Mouse (Mus musculus) embryonic facial prominence, embryonic 11.5 days (tissue): Measurements from ENCODE around the gene Zfp367. TPM values are rescaled to one million over a fixed set of nuclear protein-coding genes. Genes with fewer than 3 reads are reported as not detected.

Experiments used
- ATAC-seq: fragments of 200-750 bp; cut with Nextera tagmentation; replicated peaks from 2 replicates; pipeline ENCODE4 v1.8.0; 2017; ENCODE audit warnings: low read depth; ENCODE audit not compliant: insufficient number of reproducible peaks, low FRiP score, low TSS enrichment
- DNase-seq: peaks from one replicate; pipeline ENCODE4 v3.0.0-alpha.2; 2015; ENCODE audit warnings: low spot score
- H3K27ac ChIP-seq: fragments of 300-500 bp; sonication (generic); replicated peaks from 2 replicates; pipeline ENCODE4 v1.5.1; 2014; ENCODE audit warnings: mild to moderate bottlenecking, low read depth, low read length, control low read depth
- H3K27me3 ChIP-seq: fragments of 300-500 bp; sonication (generic); 2 replicates; pipeline ENCODE4 v1.6.1; 2014; ENCODE audit warnings: mild to moderate bottlenecking, low read length, moderate library complexity, mixed read lengths; ENCODE audit not compliant: control insufficient read depth, insufficient read depth
- H3K36me3 ChIP-seq: fragments of 300-500 bp; sonication (generic); replicated peaks from 2 replicates; pipeline ENCODE4 v1.6.1; 2014; ENCODE audit warnings: low read depth, mild to moderate bottlenecking, low read length, moderate library complexity, mixed read lengths; ENCODE audit not compliant: control insufficient read depth, insufficient read depth
- H3K4me1 ChIP-seq: fragments of 300-500 bp; sonication (generic); 2 replicates; pipeline ENCODE4 v1.6.1; 2014; ENCODE audit warnings: low read length, mixed read lengths; ENCODE audit not compliant: control insufficient read depth, insufficient read depth
- H3K4me2 ChIP-seq: fragments of 300-500 bp; sonication (generic); 2 replicates; pipeline ENCODE4 v1.6.1; 2014; ENCODE audit warnings: low read depth, mild to moderate bottlenecking, control low read depth, low read length, moderate library complexity
- H3K4me3 ChIP-seq: fragments of 300-500 bp; sonication (generic); 2 replicates; pipeline ENCODE4 v1.5.1; 2014; ENCODE audit warnings: low read depth, low read length, control low read depth
- H3K9ac ChIP-seq: fragments of 300-500 bp; sonication (generic); replicated peaks from 2 replicates; pipeline ENCODE4 v1.6.1; 2014; ENCODE audit warnings: mild to moderate bottlenecking, control low read depth, low read length
- H3K9me3 ChIP-seq: fragments of 300-500 bp; sonication (generic); replicated peaks from 2 replicates; pipeline ENCODE4 v1.6.1; 2016; ENCODE audit warnings: mild to moderate bottlenecking, low read length, inconsistent platforms, mixed read lengths; ENCODE audit not compliant: control insufficient read depth
- whole genome bisulfite sequencing: fragments of 180-500 bp; shearing (Covaris S2); extraction: QIAGEN DNeasy Blood & Tissue Kit; methylation state at CpG from one replicate; pipeline ENCODE4 v1.1.7; 2014; 5-methylcytosine and 5-hydroxymethylcytosine counted together
- polyA plus RNA-seq: library from polyadenylated mRNA; unstranded; fragments of >200 nt; fragmentation: Nextera tagmentation; extraction: Ambion mirVana; gene quantifications from 2 replicates; pipeline ENCODE4 v1.2.1, GENCODE M21; 2014

Zfp367 gene
- polyA plus RNA-seq, 1 experiment from 2014 or later, result 18.7 TPM

GRCm38 (mm10) chr13:64123491-64124188, 29.4 kb downstream of the Zfp367 start:
- no peak overlapping the region for H3K9ac ChIP-seq
- H3K4me2 ChIP-seq, result no peak overlapping the region
- H3K27me3 ChIP-seq, result no peaks in the 10 kb centered on the region
- WGBS, result 23% methylated on average over 6 of the region's 6 CpGs
- H3K9me3 ChIP-seq, result no peaks in the 10 kb centered on the region
- ATAC-seq (no peak), DNase-seq (no peak)
- no peak overlapping the region for H3K27ac ChIP-seq
- no peaks in the 10 kb centered on the region for H3K4me1 ChIP-seq
- no peak overlapping the region for H3K4me3 ChIP-seq
- no peaks in the 10 kb centered on the region for H3K36me3 ChIP-seq

GRCm38 (mm10) chr13:64120760-64121159, 32.2 kb downstream of the Zfp367 start:
- H3K27ac ChIP-seq, result no peak overlapping the region
- WGBS, result 62% methylated on average over 4 of the region's 4 CpGs
- no peak for DNase-seq

GRCm38 (mm10) chr13:64117442-64117841, 35.6 kb downstream of the Zfp367 start:
- Histone ChIP-seq H3K36me3 (no peaks in the 10 kb centered on the region), H3K4me1 (no peaks in the 10 kb centered on the region), H3K27ac (no peak overlapping the region), H3K9me3 (no peaks in the 10 kb centered on the region), H3K4me3 (no peak overlapping the region), H3K9ac (no peak overlapping the region), H3K27me3 (no peaks in the 10 kb centered on the region), H3K4me2 (no peak overlapping the region)
- DNase-seq (no peak), ATAC-seq (no peak)
- WGBS, result 63% methylated on average over 2 of the region's 2 CpGs

More at GRCm38 (mm10) chr13:64120760-64121159, 32.2 kb downstream of the Zfp367 start:
- H3K9me3 ChIP-seq, result no peaks in the 10 kb centered on the region
- H3K36me3 ChIP-seq, result no peaks in the 10 kb centered on the region
- H3K4me2 ChIP-seq, result no peak overlapping the region
- no peak overlapping the region for H3K9ac ChIP-seq
- ATAC-seq, result no peak
- H3K27me3 ChIP-seq, result no peaks in the 10 kb centered on the region
- H3K4me1 ChIP-seq, result no peaks in the 10 kb centered on the region
- H3K4me3 ChIP-seq, result no peak overlapping the region

GRCm38 (mm10) chr13:64110421-64110820, 42.6 kb downstream of the Zfp367 start:
- no peaks in the 10 kb centered on the region for H3K36me3 ChIP-seq
- ATAC-seq, result no peak
- no peak overlapping the region for H3K9ac ChIP-seq
- no peaks in the 10 kb centered on the region for H3K4me1 ChIP-seq
- H3K27me3 ChIP-seq, result no peaks in the 10 kb centered on the region
- no peak overlapping the region for H3K4me2 ChIP-seq
- no peaks in the 10 kb centered on the region for H3K9me3 ChIP-seq
- no peak overlapping the region for H3K4me3 ChIP-seq
- 91% methylated on average over 1 of the region's 1 CpGs for WGBS
- H3K27ac ChIP-seq, result no peak overlapping the region
- no peak for DNase-seq

- Histone ChIP-seq H3K9ac (no peak overlapping the region), H3K27me3 (no peaks in the 10 kb centered on the region), H3K4me1 (no peaks in the 10 kb centered on the region), H3K36me3 (no peaks in the 10 kb centered on the region), H3K27ac (no peak overlapping the region), H3K9me3 (no peaks in the 10 kb centered on the region), H3K4me3 (no peak overlapping the region), H3K4me2 (no peak overlapping the region)
- ATAC-seq (no peak), DNase-seq (peak; percentile 5)
- 14% methylated on average over 5 of the region's 5 CpGs for WGBS
These were observed 44.6 kb downstream of the Zfp367 start for GRCm38 (mm10) chr13:64108381-64108850.

GRCm38 (mm10) chr13:64107535-64107934, 45.5 kb downstream of the Zfp367 start:
- Histone ChIP-seq H3K9ac (no peak overlapping the region), H3K9me3 (no peaks in the 10 kb centered on the region), H3K4me3 (no peak overlapping the region), H3K4me2 (no peak overlapping the region), H3K36me3 (no peaks in the 10 kb centered on the region), H3K27ac (no peak overlapping the region), H3K27me3 (no peaks in the 10 kb centered on the region), H3K4me1 (no peaks in the 10 kb centered on the region)
- WGBS, result 25% methylated on average over 8 of the region's 8 CpGs
- ATAC-seq (0 out of 2 replicates have a peak, but pooled peaks have one; percentile 67), DNase-seq (peak; percentile 37)

- no peaks in the 10 kb centered on the region for H3K27me3 ChIP-seq
- H3K9ac ChIP-seq, result no peak overlapping the region
- ATAC-seq (no peak), DNase-seq (no peak)
- 62% methylated on average over 3 of the region's 3 CpGs for WGBS
- no peak overlapping the region for H3K4me3 ChIP-seq
- H3K9me3 ChIP-seq, result no peaks in the 10 kb centered on the region
- no peaks in the 10 kb centered on the region for H3K4me1 ChIP-seq
- H3K36me3 ChIP-seq, result no peaks in the 10 kb centered on the region
- H3K27ac ChIP-seq, result no peak overlapping the region
- H3K4me2 ChIP-seq, result no peak overlapping the region
These were observed 45.9 kb downstream of the Zfp367 start for GRCm38 (mm10) chr13:64107105-64107504.

- Histone ChIP-seq H3K4me1 (no peaks in the 10 kb centered on the region), H3K27me3 (no peaks in the 10 kb centered on the region), H3K36me3 (no peaks in the 10 kb centered on the region), H3K4me3 (no peak overlapping the region), H3K27ac (no peak overlapping the region), H3K4me2 (no peak overlapping the region), H3K9me3 (no peaks in the 10 kb centered on the region), H3K9ac (no peak overlapping the region)
- WGBS, result 93% methylated on average over 3 of the region's 3 CpGs
- ATAC-seq (no peak), DNase-seq (no peak)
These were observed 47.3 kb downstream of the Zfp367 start for GRCm38 (mm10) chr13:64105690-64106089.
